Mouse (Mus musculus) left cerebral cortex, postnatal 36 days (tissue): Measurements from ENCODE around the gene Appl1. TPM values are rescaled to one million over a fixed set of nuclear protein-coding genes. Genes with fewer than 3 reads are reported as not detected.

ENCODE experiments used
- DNase-seq, 2 experiments: peaks; one replicate each; pipeline ENCODE4 v3.0.0; 2021 to 2022; ENCODE audit warnings: low spot score in 2 of 2, mixed read lengths in 1 of 2
- intact Hi-C: fragments of 180-260 bp; cut with DNase I; formaldehyde crosslinking; loops from one replicate; pipeline ENCODE4 v1.15.1; 2025
- total RNA-seq, 2 experiments: library from RNA; stranded (reverse); gene quantifications; 2 replicates each; pipeline ENCODE4 v1.2.3; 2021

The Appl1 gene
- total RNA-seq: 10 to 100 TPM; 54.7 to 63.5 TPM

- DNase-seq: no peak
- intact Hi-C loops: loop anchor here (5.0 to 10.0 kb wide), 3 partner anchors 61 to 454 kb away; partner anchors contain the start of gene Fam208a
Observed at GRCm38 (mm10) chr14:26971106-26971789, at the start of gene Appl1. Appl1 (minus strand) TSS chr14:26971232.

GRCm38 (mm10) chr14:27019850-27020249 lies 48.8 kb upstream of the Appl1 start:
- no peak for DNase-seq
- intact Hi-C loops: loop anchor here (5.0 kb wide), 1 partner anchor 33 kb away; no protein-coding TSS in a partner anchor

- no peak for DNase-seq
- intact Hi-C loops: no loop called here
Observed at GRCm38 (mm10) chr14:27017936-27018335, 46.9 kb upstream of the Appl1 start.

GRCm38 (mm10) chr14:27013658-27014057 lies 42.6 kb upstream of the Appl1 start:
- intact Hi-C loops: no loop called here
- no peak for DNase-seq

GRCm38 (mm10) chr14:27011561-27011960 lies 40.5 kb upstream of the Appl1 start:
- intact Hi-C loops: no loop called here
- no peak for DNase-seq

- no peak for DNase-seq
- intact Hi-C loops: no loop called here
Observed at GRCm38 (mm10) chr14:27005937-27006336, 34.9 kb upstream of the Appl1 start.

GRCm38 (mm10) chr14:27004906-27005305 lies 33.9 kb upstream of the Appl1 start:
- intact Hi-C loops: no loop called here
- DNase-seq: no peak

- DNase-seq: no peak
- intact Hi-C loops: no loop called here
Observed at GRCm38 (mm10) chr14:27000386-27000785, 29.4 kb upstream of the Appl1 start.

- no peak for DNase-seq
- intact Hi-C loops: no loop called here
Observed at GRCm38 (mm10) chr14:26996257-26996656, 25.2 kb upstream of the Appl1 start.

GRCm38 (mm10) chr14:26994211-26994741 lies 23.2 kb upstream of the Appl1 start, which contains the start of gene Hesx1:
Hesx1 (plus strand) TSS chr14:26994416.
- no peak for DNase-seq
- intact Hi-C loops: no loop called here

- DNase-seq: no peak
- intact Hi-C loops: no loop called here
Observed at GRCm38 (mm10) chr14:26993427-26993826, 22.4 kb upstream of the Appl1 start.

GRCm38 (mm10) chr14:26991622-26992021 lies 20.6 kb upstream of the Appl1 start:
- DNase-seq: no peak
- intact Hi-C loops: no loop called here

GRCm38 (mm10) chr14:26988694-26989093 lies 17.7 kb upstream of the Appl1 start:
- intact Hi-C loops: loop anchor here (5.0 kb wide), 1 partner anchor 34 kb away; no protein-coding TSS in a partner anchor
- DNase-seq: no peak

- intact Hi-C loops: no loop called here
- DNase-seq: no peak
Observed at GRCm38 (mm10) chr14:26982150-26982530, 11.1 kb upstream of the Appl1 start.

GRCm38 (mm10) chr14:26981494-26982149 lies 10.6 kb upstream of the Appl1 start:
- no peak for DNase-seq
- intact Hi-C loops: no loop called here

GRCm38 (mm10) chr14:26981021-26981420 lies 10.0 kb upstream of the Appl1 start:
- intact Hi-C loops: no loop called here
- DNase-seq: no peak

GRCm38 (mm10) chr14:26979808-26980207 lies 8.8 kb upstream of the Appl1 start:
- DNase-seq: no peak
- intact Hi-C loops: loop anchor here (10.0 kb wide), 2 partner anchors 305 to 445 kb away; partner anchors contain the start of gene Fam208a

- no peak for DNase-seq
- intact Hi-C loops: loop anchor here (10.0 kb wide), 2 partner anchors 303 to 447 kb away; partner anchors contain the start of gene Fam208a
Observed at GRCm38 (mm10) chr14:26977500-26977899, 6.5 kb upstream of the Appl1 start.

- intact Hi-C loops: loop anchor here (10.0 kb wide), 2 partner anchors 301 to 449 kb away; partner anchors contain the start of gene Fam208a
- DNase-seq: no peak
Observed at GRCm38 (mm10) chr14:26976212-26976611, 5.2 kb upstream of the Appl1 start.

GRCm38 (mm10) chr14:26975490-26975889 lies 4.5 kb upstream of the Appl1 start:
- intact Hi-C loops: loop anchor here (10.0 kb wide), 2 partner anchors 301 to 449 kb away; partner anchors contain the start of gene Fam208a
- DNase-seq: no peak
